Mouse (Mus musculus) kidney, adult 9 months (tissue): Measurements from ENCODE around the gene Dpy19l2.
"Not testable (repeated sequence)": the region's sequence is repeated elsewhere in the genome, so short reads cannot be mapped to it uniquely, and the experiment has no call there.

Experiments used
- DNase-seq: peaks from one replicate; pipeline ENCODE4 v3.0.0; 2022

The Dpy19l2 gene

DNA sequence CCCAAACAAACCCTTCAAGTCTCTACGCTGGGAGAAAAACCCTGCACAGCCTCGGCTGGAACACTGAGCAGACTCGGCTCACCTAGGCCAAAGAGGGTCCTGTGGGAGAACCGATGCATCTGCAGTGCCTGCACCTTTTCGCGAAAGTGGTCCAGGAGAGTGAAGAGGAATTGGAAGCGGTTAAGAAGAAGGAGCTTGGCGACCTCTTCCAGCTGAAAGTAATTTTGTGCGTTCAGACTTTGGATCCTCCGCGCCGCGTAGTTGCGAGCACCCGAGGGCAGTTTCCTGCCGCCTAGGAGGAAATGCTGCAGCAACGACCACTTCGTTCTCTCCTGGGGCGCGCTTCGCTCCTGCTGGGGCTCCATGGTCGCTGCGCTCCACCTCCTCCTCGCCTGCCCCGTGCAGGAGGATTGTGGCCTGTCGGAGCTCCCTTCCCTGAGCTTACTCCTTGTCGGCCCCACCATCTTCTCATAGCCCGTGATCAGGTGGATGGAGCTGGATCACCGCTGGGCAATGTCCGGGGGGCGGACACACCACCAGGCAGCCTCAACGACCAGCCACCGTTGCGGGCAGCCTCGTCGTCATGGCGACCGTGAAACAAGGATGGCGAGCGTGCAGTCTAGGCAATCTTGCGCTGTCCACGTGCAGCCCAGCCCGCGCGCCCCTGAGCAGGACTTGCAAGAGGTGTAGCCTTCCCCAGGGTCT lies at the start of gene Dpy19l2:
Gene Dpy19l2 (minus strand): TSS at position 594 of the 705 bp plus-strand sequence.
- DNase-seq = no peak

DNA sequence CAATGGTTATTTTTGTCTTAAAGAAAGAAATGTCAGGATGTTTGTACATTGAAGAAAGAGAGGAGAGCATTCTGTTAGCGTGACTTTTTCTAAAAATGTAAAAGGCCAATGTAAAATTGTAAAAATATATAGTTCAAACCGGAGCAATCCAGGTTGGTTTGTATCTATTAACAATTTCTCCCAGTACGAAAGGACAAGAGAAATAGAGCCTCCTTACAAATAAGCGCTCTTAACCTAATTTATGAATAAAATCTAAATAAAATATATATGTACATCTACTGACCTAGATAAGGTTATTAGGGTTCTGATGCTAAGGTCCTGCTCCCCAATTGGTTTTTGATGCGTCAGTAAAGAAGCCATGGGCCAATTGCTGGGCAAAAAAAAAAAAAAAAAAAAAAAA lies 48.9 kb upstream of the Dpy19l2 start:
- DNase-seq = no peak

DNA sequence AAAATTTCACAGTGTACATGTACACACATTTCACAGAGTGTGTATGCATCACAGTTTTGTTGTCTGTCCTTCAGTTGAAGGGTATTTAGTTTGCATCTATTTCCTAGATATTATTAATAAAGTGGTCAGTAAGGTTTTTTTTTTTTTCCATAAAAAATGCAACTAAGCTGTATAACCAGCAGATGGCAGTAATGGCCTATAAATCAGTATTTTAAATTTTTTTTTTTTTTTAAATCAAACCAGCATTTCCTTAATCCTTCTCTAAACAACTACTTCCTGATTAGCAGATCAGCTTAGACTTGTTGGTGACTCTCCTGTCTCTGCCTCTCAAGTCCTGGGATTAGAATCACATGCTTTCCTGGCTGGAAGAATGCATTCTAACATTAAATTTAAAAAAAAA lies 5.2 kb upstream of the Dpy19l2 start:
- no peak for DNase-seq

DNA sequence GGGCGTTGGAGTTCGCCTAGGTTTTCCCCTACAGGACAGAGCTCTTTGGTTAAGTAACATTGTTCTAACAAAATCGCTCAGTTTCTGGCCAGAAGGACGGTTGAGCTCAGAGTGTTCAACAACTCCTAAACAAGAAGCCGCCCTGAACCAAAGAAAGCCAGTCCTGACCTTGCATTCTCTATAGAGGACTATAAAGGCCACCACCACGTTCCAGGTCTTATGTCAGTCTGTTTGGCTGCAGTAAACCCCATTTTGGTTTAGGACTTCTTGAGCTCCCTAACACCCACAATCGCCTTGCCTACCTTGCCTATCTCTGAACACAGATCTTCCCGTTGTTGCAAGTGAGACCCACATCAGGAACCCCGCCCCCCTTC lies 299 bp upstream of the Dpy19l2 start:
- DNase-seq = no peak

DNA sequence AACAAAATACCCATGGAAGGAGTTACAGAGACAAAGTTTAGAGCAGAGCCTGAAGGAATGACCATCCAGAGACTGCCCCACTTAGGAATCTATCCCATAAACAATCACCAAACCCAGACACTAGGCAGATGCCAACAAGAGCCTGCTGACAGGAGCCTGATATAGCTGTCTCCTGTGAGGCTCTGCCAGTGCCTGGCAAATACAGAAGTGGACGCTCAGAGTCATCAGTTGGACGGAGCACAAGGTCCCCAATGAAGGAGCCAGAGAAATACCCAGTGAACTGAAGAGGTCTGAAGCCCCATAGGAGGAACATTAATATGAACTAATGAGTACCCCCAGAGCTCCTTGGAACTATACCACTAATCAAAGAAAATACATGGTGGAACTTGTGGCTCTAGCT lies 58.8 kb downstream of the Dpy19l2 start:
- not testable (repeated sequence) for DNase-seq

DNA sequence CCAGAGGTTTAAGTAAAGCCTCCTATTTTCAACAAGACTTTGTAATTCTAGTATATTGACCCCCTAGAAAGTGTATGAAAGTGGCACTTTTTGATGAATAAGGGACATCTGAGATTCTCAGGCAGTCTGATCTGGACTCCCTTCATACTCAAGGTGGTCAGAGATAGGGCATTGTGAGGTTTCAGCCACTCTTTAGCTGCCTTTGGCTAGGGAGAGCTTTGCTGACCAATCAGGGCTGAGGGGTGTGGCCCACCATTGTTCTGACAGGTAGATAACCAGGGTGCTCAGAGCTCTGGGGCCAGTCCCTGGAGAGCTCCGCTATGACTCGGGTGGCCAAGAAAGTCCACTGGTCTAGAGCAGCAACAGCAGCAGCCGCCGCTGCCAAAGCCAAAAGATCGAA lies 71.2 kb downstream of the Dpy19l2 start, which contains the start of gene Cypt4:
Gene Cypt4 (plus strand): TSS at position 301 of the 400 bp plus-strand sequence.
- DNase-seq = no peak

DNA sequence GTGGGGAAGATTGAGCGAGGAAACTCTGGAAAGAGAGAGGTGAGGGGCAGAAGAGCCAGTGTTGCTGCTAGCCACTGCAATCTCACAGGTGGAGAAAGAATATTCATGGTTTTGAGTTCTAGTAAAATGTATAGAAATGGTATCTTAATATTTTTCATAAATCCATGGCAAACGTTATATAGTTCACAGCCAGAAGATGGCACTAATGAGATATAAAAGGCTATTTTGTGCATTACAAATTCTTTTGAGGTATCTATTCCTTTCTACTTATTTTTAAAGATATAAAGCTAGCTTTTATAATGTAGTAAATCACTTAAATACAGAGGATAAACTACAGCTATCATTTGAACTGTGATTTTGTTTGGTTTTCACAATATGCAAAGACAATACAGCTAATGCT lies 157.9 kb downstream of the Dpy19l2 start:
- no peak for DNase-seq

DNA sequence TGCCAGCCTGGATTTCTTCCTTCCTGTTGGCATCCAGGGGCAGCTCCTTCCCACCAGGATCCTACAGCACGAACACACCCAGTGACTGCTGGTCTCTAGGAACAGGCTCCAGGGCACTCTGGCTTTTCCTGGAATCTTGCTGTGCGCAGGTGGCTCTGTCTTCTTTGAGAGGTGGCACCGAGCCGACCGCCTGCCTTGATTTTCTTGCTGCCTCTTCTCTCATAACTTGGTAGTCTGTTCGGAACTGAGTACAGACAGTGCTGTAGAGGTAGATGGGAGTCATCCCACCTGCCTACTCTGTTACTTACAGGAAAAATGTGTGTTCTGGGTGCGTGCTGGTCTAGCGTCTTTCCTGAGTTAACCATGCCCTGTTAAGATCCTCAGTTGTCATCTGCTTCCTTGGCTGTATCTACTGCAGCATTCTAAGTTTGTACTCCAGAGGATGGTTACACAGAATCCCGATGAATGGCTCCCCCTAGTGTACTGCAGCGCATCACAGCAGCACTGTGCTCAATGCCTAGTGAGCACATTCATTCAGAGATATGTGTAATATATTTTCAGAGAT lies 179.4 kb downstream of the Dpy19l2 start:
- DNase-seq = peak; percentile 60

DNA sequence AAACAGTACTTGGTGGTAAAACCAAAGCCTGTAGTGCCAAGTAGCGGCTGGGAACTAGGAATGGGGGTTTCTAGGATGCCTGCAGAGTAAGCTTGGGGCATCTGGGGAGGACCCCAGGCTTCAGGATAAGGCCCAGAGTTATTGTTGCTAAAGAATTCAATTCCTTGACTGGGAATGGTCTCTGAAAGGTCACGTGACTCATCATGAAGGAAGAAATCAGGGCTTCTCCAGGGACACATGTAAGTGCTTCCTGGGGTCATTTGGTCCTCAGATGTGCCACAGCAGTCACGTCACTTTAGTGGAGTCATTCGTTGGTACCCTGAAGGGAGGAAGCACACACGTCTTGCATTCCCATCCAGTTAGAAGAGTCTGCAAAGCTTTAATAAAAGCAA lies 182.0 kb downstream of the Dpy19l2 start:
- DNase-seq = no peak

DNA sequence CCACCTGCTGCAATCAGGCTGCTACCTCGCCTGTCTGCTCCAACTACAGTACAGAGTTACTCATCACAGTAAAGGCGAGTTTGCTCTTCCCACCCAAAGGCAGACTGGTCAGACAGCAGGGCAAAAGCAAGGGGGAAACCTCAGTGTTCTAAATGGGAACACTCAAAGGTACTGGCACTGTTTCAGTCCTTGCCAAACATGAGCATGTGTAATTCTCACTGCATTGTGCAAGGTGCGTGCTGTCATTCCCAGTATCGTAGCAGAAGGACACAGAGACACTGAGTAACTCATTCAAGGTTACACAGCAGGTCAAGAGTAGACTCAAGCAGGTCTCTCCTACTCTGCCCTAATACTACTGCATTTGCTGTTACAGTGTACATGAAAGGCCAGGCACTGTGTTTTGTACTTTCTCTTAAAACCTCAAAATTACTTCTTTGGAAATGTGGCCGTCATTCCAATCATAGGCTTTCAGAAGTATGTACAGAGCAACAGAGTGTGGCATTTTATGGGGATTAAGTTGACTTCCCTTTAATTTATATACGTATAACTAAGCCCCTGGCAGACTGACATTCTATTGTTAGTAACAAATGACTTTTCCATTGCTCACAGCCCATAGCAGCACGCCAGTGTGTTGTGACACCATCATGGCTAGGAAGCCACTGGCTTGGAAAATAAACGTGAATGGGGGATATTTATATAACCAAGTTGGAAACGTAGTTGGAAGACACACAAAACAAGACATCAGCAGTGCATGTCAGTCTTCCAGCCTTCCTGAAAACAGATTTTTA lies 182.6 kb downstream of the Dpy19l2 start:
- no peak for DNase-seq

DNA sequence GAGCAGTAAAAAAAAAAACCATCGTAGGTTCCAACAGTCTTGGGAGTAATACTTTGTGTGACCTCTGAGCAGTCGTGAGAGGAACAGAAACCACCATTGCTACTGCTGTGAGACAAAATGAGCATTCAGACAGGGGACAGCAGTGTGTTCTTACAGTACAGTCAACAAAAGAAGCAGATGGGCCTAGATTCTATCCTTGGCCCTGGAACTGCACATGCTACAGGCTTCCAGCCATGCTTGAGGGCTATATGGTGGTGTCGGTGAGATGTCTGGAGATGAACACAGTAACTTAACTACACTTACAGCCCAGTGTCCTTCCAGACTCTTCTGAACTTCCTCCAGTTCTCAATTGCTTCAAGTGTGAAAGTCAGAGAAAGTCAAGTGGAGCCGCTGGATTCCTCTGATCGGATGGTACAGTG lies 184.0 kb downstream of the Dpy19l2 start:
- DNase-seq = no peak

DNA sequence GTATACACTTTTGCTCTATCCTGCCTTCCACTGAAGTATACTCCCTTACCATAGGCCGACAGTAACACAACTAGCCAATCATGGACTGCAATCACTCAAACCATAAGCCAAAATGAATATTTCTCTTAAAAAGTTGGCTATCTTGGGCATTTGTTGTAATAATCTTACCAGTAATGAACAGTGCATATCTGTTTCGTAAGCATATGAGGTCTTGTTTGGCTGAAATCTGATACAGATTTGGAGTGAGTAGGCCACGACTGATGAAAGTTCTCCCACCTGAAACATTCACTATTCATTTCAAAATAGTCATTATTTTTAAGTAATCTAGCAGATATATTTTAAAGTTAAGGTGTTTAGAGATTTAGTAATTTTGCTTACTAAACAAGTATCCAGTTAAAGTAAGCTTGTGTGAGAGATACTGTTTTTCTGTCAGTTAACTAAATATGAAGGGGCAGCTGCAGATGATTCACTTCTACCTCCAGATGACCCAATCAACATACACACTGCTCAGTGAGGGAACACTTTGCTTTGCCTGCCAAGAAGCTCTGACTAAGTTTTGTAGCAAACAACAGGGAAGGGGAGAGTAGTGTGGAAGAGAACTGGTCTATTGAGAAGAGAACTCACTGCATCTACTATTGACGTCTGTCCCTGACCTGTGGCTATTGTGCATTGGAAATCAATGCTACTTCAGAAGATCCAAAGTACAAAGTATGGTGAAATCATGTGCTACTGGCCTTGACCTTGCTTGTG lies 184.5 kb downstream of the Dpy19l2 start:
- DNase-seq = no peak

DNA sequence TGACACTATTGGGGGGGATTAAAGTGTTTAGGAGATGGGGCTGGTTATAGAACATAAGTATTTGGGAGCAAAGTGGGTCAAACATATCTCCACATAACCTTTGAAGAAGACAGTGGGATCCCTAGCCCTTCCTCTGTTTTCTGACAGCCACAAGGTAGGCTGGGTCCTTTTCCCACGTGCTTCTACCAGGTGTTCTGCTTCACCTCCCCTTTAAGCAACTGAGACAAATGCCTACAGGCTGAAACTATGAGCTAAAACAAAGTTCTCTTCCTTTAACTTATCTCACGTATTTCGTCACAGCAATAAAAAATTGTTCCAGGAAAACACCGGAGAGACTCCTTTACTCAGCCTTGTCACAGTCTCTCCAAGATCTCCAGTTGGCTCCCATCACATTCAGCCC lies 187.2 kb downstream of the Dpy19l2 start:
- DNase-seq = no peak
